Mouse (Mus musculus): ENCODE data around the gene Ccdc120. TPM values are rescaled to one million over a fixed set of nuclear protein-coding genes. Genes with fewer than 3 reads are reported as not detected.

Gene Ccdc120
- 2.0 TPM for polyA plus RNA-seq (2015; fragmentation: Illumina TruSeq; extraction: RNeasy Lipid Tissue Mini Kit (QIAGEN cat#74804); ENCODE audit: insufficient read depth, low replicate concordance)

GRCm38 (mm10) chrX:7750432-7751116 is at the start of gene Ccdc120:
Gene Ccdc120 (minus strand): TSS chrX:7750905.

DNA sequence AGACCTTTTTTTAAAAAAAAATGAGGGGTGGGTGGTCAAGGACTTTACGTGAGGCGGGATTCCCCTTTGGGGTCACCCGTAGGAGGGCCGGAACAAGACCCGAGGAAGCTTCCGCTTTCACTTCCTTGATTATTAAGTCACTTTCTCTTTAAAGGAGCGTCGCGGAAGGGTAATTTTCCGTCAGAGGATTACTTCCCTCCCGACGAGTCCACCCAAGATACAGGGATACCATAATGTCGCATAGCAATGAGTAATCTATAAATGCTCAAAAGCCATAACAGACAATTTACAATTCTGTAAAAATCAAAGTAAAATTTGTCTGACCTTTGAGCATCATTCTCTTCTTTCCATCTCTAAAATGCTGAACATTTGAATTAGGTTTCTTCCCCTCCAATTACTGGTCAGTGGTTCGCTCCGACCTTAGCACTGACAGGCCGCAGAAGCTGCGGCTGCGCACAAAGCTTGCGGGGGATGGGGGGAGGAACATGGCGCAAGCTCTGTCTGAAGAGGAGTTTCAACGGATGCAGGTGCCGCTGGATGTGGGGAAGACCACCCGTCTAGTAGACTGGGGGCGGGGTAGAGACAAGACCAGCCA is 38.9 kb upstream of the Ccdc120 start, which contains the start of gene Gripap1:
Gene Gripap1 (plus strand): TSS at position 224 of the 595 bp plus-strand sequence.

DNA sequence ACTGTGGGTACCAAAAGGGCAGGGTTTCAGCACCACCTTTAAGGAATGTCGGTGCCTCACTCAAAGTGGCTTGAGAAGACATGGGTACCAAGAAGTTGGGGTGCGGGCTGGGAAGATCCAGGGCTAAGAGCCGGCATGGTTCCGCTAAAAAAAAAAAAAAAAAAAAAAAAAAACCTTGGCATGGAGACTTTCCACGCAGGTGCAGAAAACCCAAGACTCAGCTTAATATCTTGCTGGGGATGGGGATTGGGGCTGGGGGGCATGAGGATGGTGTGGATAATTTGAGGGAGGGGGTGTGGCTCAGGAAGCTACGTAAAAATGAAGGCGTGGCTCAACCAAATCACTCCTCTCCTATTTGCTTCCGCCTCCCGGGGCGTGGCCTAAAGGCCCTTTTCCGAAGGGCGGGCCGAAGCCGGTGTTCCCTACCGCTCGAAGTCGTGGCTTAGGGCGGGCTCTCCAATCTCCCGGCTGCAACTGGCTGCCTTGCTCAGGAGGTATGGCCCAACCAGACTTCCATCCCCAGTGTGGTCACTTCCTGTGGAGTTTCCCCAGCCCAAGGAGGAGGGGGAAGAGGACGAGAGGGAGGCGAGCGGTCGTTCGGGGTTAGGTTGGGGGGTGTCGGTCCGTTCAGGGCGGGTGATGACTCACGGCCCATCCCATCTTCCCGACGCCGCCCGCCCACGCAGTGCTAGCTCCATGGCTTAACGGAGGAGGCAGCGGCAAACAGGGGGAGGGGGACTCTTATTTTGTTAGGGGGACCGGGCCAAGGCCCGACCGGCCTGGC is 11.6 kb upstream of the Ccdc120 start, which contains the start of gene Tfe3:
Gene Tfe3 (plus strand): TSS at position 424 of the 784 bp plus-strand sequence.

GRCm38 (mm10) chrX:7728215-7728921 is 22.3 kb downstream of the Ccdc120 start, which contains the start of gene Praf2:
Gene Praf2 (plus strand): TSS chrX:7728439.

GRCm38 (mm10) chrX:7721514-7722281 is 29.0 kb downstream of the Ccdc120 start, which contains the start of gene Gm45208:
Gene Gm45208 (plus strand): TSS chrX:7722245.

DNA sequence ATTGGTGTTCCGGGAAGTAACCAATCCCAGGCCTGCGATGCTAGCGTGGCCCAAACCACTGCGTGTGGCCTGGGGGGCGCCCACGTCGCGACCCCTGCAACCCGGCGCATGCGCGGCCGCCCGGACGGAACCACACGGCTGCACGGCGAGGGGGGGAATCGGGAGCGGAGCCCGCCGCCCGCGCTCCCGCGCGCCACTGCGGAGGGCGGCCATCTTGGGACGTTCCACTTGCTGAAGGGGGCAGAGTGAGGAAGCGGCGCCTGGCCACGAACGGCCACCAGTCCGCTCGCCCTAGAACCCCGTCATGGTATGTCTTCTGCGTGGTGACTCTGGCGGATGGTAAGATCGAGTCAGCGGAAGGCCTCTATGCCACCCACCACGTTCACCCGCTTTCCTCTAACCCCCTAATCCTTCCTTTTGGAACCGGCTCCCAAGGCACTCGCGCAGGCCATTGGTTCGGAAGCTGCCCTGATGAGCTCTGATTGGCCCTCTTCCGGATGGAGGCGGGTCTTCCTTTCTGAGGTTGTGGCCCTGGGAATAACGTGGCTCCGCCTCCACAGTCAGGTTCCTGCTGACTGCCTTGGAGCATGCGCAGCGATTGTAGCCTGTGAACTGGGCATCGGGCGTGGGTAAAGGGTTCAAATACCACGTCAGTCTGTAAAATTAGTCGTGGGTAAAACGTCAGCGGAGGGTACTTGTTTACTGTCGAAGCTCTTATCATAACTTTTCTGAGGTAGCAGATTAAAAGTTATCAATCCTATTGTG is 36.4 kb downstream of the Ccdc120 start, which contains the start of gene Wdr45:
Gene Wdr45 (plus strand): TSS at position 199 of the 765 bp plus-strand sequence.

GRCm38 (mm10) chrX:7696954-7697381 is 53.7 kb downstream of the Ccdc120 start, which contains the start of gene Gpkow:
Gene Gpkow (plus strand): TSS chrX:7697131.

Other genes with a start within 250 kb of the Ccdc120 start
- 7.6 TPM for gene Foxp3, start 177.3 kb downstream of the Ccdc120 start, polyA plus RNA-seq (2015; fragmentation: Illumina TruSeq; extraction: RNeasy Lipid Tissue Mini Kit (QIAGEN cat#74804); ENCODE audit: insufficient read depth, low replicate concordance)
- gene Ppp1r3f, start 176.6 kb downstream of the Ccdc120 start, polyA plus RNA-seq (2015; fragmentation: Illumina TruSeq; extraction: RNeasy Lipid Tissue Mini Kit (QIAGEN cat#74804); ENCODE audit: insufficient read depth, low replicate concordance), result 2.0 TPM
- 11.4 TPM for gene Ccdc22, start 145.4 kb downstream of the Ccdc120 start, polyA plus RNA-seq (2015; fragmentation: Illumina TruSeq; extraction: RNeasy Lipid Tissue Mini Kit (QIAGEN cat#74804); ENCODE audit: insufficient read depth, low replicate concordance)
- not detected for gene Cacna1f, start 143.8 kb downstream of the Ccdc120 start, polyA plus RNA-seq (2015; fragmentation: Illumina TruSeq; extraction: RNeasy Lipid Tissue Mini Kit (QIAGEN cat#74804); ENCODE audit: insufficient read depth, low replicate concordance)
- gene Syp, start 112.4 kb downstream of the Ccdc120 start, polyA plus RNA-seq (2015; fragmentation: Illumina TruSeq; extraction: RNeasy Lipid Tissue Mini Kit (QIAGEN cat#74804); ENCODE audit: insufficient read depth, low replicate concordance), result 4.1 TPM
- 18.5 TPM for gene Prickle3, start 93.6 kb downstream of the Ccdc120 start, polyA plus RNA-seq (2015; fragmentation: Illumina TruSeq; extraction: RNeasy Lipid Tissue Mini Kit (QIAGEN cat#74804); ENCODE audit: insufficient read depth, low replicate concordance)
- gene Plp2, start 79.5 kb downstream of the Ccdc120 start, polyA plus RNA-seq (2015; fragmentation: Illumina TruSeq; extraction: RNeasy Lipid Tissue Mini Kit (QIAGEN cat#74804); ENCODE audit: insufficient read depth, low replicate concordance), result 119 TPM
- gene Magix, start 69.7 kb downstream of the Ccdc120 start, polyA plus RNA-seq (2015; fragmentation: Illumina TruSeq; extraction: RNeasy Lipid Tissue Mini Kit (QIAGEN cat#74804); ENCODE audit: insufficient read depth, low replicate concordance), result 0.14 TPM
- gene Gpkow, start 53.8 kb downstream of the Ccdc120 start, polyA plus RNA-seq (2015; fragmentation: Illumina TruSeq; extraction: RNeasy Lipid Tissue Mini Kit (QIAGEN cat#74804); ENCODE audit: insufficient read depth, low replicate concordance), result 51.7 TPM
- gene Wdr45, start 36.6 kb downstream of the Ccdc120 start, polyA plus RNA-seq (2015; fragmentation: Illumina TruSeq; extraction: RNeasy Lipid Tissue Mini Kit (QIAGEN cat#74804); ENCODE audit: insufficient read depth, low replicate concordance), result 38.0 TPM
- not detected for gene Gm45208, start 28.7 kb downstream of the Ccdc120 start, polyA plus RNA-seq (2015; fragmentation: Illumina TruSeq; extraction: RNeasy Lipid Tissue Mini Kit (QIAGEN cat#74804); ENCODE audit: insufficient read depth, low replicate concordance)
- 22.9 TPM for gene Praf2, start 22.5 kb downstream of the Ccdc120 start, polyA plus RNA-seq (2015; fragmentation: Illumina TruSeq; extraction: RNeasy Lipid Tissue Mini Kit (QIAGEN cat#74804); ENCODE audit: insufficient read depth, low replicate concordance)
- 28.7 TPM for gene Tfe3, start 11.7 kb upstream of the Ccdc120 start, polyA plus RNA-seq (2015; fragmentation: Illumina TruSeq; extraction: RNeasy Lipid Tissue Mini Kit (QIAGEN cat#74804); ENCODE audit: insufficient read depth, low replicate concordance)
- 207 TPM for gene Gripap1, start 38.9 kb upstream of the Ccdc120 start, polyA plus RNA-seq (2015; fragmentation: Illumina TruSeq; extraction: RNeasy Lipid Tissue Mini Kit (QIAGEN cat#74804); ENCODE audit: insufficient read depth, low replicate concordance)
- gene Kcnd1, start 71.4 kb upstream of the Ccdc120 start, polyA plus RNA-seq (2015; fragmentation: Illumina TruSeq; extraction: RNeasy Lipid Tissue Mini Kit (QIAGEN cat#74804); ENCODE audit: insufficient read depth, low replicate concordance), result 2.4 TPM
- 173 TPM for gene Otud5, start 90.5 kb upstream of the Ccdc120 start, polyA plus RNA-seq (2015; fragmentation: Illumina TruSeq; extraction: RNeasy Lipid Tissue Mini Kit (QIAGEN cat#74804); ENCODE audit: insufficient read depth, low replicate concordance)
- gene Pim2, start 127.4 kb upstream of the Ccdc120 start, polyA plus RNA-seq (2015; fragmentation: Illumina TruSeq; extraction: RNeasy Lipid Tissue Mini Kit (QIAGEN cat#74804); ENCODE audit: insufficient read depth, low replicate concordance), result 38.2 TPM
- gene Slc35a2, start 133.1 kb upstream of the Ccdc120 start, polyA plus RNA-seq (2015; fragmentation: Illumina TruSeq; extraction: RNeasy Lipid Tissue Mini Kit (QIAGEN cat#74804); ENCODE audit: insufficient read depth, low replicate concordance), result 18.6 TPM
- gene Pqbp1, start 148.4 kb upstream of the Ccdc120 start, polyA plus RNA-seq (2015; fragmentation: Illumina TruSeq; extraction: RNeasy Lipid Tissue Mini Kit (QIAGEN cat#74804); ENCODE audit: insufficient read depth, low replicate concordance), result 129 TPM
- gene Timm17b, start 148.5 kb upstream of the Ccdc120 start, polyA plus RNA-seq (2015; fragmentation: Illumina TruSeq; extraction: RNeasy Lipid Tissue Mini Kit (QIAGEN cat#74804); ENCODE audit: insufficient read depth, low replicate concordance), result 22.6 TPM
- gene Gm10491, start 156.9 kb upstream of the Ccdc120 start, polyA plus RNA-seq (2015; fragmentation: Illumina TruSeq; extraction: RNeasy Lipid Tissue Mini Kit (QIAGEN cat#74804); ENCODE audit: insufficient read depth, low replicate concordance), result not detected
- not detected for gene Gm10490, start 158.6 kb upstream of the Ccdc120 start, polyA plus RNA-seq (2015; fragmentation: Illumina TruSeq; extraction: RNeasy Lipid Tissue Mini Kit (QIAGEN cat#74804); ENCODE audit: insufficient read depth, low replicate concordance)
- not detected for gene Pcsk1n, start 168.9 kb upstream of the Ccdc120 start, polyA plus RNA-seq (2015; fragmentation: Illumina TruSeq; extraction: RNeasy Lipid Tissue Mini Kit (QIAGEN cat#74804); ENCODE audit: insufficient read depth, low replicate concordance)
- not detected for gene Eras, start 177.7 kb upstream of the Ccdc120 start, polyA plus RNA-seq (2015; fragmentation: Illumina TruSeq; extraction: RNeasy Lipid Tissue Mini Kit (QIAGEN cat#74804); ENCODE audit: insufficient read depth, low replicate concordance)
- gene Hdac6, start 197.0 kb upstream of the Ccdc120 start, polyA plus RNA-seq (2015; fragmentation: Illumina TruSeq; extraction: RNeasy Lipid Tissue Mini Kit (QIAGEN cat#74804); ENCODE audit: insufficient read depth, low replicate concordance), result 14.7 TPM
- 6.3 TPM for gene Gata1, start 227.2 kb upstream of the Ccdc120 start, polyA plus RNA-seq (2015; fragmentation: Illumina TruSeq; extraction: RNeasy Lipid Tissue Mini Kit (QIAGEN cat#74804); ENCODE audit: insufficient read depth, low replicate concordance)

Data from spleen, adult 10 weeks (tissue).